Mouse (Mus musculus) gastrocnemius, postnatal 25 days (tissue): ENCODE data around the gene Krt87. TPM values are rescaled to one million over a fixed set of nuclear protein-coding genes. Genes with fewer than 3 reads are reported as not detected.

Experiments used
- DNase-seq: peaks from one replicate; pipeline ENCODE4 v3.0.0; 2022
- total RNA-seq, 2 experiments: library from RNA; stranded (reverse); gene quantifications; 1 replicate in 1 of 2; 2 replicates in 1 of 2; pipeline ENCODE4 v1.2.3; 2021

Gene Krt87
- total RNA-seq, 2 experiments from 2014 or later, result not detected

DNA sequence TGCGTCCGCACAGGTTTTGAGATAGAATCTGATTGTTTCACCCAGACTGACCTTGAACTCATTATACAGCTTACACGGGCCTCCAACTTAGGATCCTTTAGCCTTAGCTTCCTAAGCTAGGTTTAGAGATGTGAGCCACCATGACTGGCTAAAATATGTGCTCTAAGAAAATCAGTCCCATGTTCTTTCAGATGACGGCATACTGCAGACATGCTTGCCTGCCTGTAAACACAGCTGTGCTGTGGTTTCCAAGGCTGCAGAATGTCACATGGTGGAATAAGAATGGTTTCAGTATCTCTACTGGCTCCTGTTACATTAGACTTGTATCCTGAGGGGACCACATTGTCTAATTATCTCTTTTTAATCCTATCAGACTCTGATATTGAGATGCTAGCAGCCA lies 19.7 kb downstream of the Krt87 start:
- DNase-seq, result no peak

DNA sequence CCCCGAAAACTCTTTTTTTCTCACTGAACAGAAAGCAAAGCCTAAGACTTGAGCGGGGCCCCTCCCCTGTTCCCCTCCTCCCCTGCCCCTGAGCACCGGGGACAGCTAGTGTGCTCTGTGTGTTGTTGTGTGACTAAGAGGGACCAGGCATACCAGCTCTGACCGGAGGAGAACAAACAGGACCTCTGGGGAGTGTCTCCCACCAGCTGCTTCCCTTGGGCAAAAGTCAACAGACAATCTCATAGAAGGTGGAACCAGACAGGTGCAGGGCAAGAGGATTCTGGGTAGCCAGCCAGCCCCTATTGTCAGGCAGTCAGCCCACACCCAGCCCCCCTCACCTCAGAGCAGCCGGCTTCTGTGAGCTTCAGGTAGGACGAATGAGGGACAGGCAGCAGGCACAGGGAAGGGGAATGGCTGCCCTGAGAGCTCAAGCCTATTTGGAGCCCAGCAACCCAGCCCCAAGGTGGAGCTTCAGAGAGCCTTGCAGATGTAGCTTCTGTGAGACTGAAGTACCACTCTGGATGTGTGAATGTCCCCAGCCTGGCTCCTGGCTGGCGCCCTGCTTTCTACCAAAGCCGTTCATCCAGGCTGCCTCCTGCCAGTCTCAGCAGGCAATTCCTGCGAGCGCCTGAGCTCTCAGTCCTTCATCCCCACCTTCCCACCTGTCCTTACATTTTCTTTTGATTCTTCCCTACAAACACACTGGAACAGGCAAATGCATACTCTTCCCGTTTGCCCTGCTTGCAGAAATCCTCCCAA lies 23.6 kb downstream of the Krt87 start:
- no peak for DNase-seq

- DNase-seq, result peak; percentile 51
Observed at GRCm38 (mm10) chr15:101413916-101414635, 24.5 kb downstream of the Krt87 start.

DNA sequence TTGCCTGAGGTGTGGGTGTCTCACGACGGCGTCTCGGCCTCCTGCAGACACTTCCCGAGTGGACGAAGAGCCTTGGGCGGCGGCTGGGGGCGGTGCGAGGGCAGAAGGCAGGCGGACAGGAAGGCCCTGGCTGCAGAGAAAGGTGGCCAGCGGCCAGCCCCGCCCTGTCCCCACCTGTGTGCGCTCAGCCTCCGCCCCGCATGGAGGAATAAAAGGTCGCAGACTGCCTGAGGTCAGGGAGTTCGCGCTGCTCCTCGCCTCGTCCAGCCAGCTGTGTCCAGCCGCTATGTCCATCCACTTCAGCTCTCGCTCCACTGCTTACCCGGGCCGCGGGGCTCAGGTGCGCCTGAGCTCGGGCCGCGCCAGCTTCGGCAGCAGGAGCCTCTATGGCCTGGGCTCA lies 26.4 kb downstream of the Krt87 start:
- no peak for DNase-seq

DNA sequence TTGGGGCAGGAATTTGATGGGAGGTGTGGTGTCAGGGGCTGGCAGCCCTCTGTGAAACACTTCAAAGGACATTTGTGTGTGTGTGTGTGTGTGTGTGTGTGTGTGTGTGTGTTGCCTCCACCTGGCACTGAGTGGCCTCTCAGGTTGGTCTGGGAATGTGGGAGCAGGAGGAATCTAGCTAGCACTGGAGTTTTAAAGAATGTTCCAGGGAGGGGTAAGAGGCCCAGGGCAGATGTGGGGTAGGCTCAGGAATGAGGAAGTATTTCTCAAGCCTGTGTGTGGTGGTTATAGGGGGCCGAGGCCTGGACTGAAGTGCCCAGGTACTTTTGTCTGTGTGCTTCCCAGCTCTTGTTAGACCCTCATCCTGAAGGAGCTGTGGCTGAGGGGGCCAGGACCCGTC lies 27.8 kb downstream of the Krt87 start, which contains the start of gene Krt7:
Gene Krt7, plus strand, starts transcription at position 269 of the 400 bp plus-strand sequence.
- DNase-seq, result no peak

DNA sequence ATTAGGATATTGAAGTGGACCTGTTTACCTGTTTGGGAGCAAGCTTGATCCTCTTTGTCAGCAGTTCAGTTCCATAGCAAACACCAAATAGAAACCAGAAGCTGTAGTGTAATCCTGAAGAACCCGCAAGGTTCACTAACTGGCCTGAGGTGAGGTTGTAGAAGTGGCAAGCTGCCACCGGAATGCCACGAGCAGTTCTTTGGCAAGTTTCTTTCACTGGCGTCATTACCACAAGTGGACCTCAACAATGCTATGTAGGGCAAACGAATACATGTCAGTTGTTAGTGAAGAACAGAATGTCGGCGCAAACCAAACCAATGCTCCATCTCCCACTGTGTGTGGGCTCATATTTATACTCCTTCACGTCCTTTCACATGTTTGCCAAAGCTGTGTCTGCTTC lies 40.3 kb downstream of the Krt87 start:
- no peak for DNase-seq

GRCm38 (mm10) chr15:101397683-101398082 lies 40.9 kb downstream of the Krt87 start:
- no peak for DNase-seq

DNA sequence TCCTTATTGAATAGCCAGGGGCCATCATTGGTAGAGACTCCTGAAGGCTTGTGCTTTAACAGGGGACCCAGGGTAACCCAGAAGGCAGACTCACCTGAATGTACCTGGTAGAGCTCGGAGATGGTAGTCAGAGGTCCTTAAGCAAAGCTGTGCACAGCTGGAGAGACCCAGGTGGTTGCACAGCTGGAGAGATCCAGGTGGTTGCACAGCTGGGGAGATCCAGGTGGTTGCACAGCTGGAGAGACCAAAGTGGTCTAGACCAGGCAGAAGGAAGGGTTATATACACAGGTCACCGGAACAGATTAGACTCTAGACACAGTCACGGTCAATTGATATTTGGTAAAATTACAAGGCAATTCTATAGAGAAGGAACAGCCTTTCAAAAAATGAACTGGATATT lies 41.7 kb downstream of the Krt87 start:
- DNase-seq, result no peak

DNA sequence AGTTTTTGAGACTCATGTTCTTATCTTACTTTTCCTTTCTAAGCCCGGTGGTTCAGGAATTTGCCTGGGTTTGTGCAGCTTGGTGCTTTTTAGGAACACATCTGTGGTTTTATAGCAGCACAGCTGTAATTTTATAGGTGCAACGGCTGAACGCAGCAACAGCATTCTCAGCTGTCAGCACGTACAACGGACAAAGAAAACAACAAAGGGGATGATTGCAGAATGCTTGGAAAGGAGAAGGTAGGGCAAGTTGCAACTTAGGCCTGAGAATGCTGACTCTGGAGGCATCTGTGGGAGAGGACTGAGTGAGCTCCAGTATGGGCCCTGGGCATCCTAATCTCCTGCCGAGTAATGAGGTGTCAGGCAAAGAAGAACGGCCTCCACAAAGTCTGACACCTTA lies 42.1 kb downstream of the Krt87 start:
- DNase-seq, result no peak

DNA sequence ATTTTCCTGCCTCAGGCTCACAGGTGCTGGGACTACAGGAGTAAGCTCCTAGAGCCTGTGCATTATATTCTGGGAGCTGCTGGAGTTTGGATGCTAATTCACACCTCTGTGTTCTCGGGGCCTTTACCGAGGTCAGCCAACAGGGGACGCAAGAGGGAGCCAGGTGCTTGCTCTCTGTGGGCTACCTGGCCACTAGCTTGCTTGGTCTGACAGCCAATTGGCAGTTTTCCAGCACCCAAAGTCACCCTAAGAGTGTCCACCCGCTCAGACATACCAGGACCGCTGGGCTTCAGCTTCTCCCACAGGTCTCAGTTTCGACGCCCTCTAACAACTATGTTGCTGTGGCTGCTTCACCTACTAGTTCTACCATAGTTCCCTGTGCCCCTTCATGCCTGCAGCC lies 43.7 kb downstream of the Krt87 start:
- DNase-seq, result no peak

- no peak for DNase-seq
Observed at GRCm38 (mm10) chr15:101392251-101392650, 46.4 kb downstream of the Krt87 start.

GRCm38 (mm10) chr15:101390203-101390602 lies 48.4 kb downstream of the Krt87 start:
- no peak for DNase-seq

- DNase-seq, result no peak
Observed at GRCm38 (mm10) chr15:101388034-101388541, 50.5 kb downstream of the Krt87 start.

- no peak for DNase-seq
Observed at GRCm38 (mm10) chr15:101387176-101387575, 51.4 kb downstream of the Krt87 start.

GRCm38 (mm10) chr15:101385064-101385463 lies 53.5 kb downstream of the Krt87 start:
- peak; percentile 68 for DNase-seq

- no peak for DNase-seq
Observed at GRCm38 (mm10) chr15:101384610-101385009, 54.0 kb downstream of the Krt87 start.

GRCm38 (mm10) chr15:101382811-101383210 lies 55.8 kb downstream of the Krt87 start:
- peak; percentile 70 for DNase-seq

DNA sequence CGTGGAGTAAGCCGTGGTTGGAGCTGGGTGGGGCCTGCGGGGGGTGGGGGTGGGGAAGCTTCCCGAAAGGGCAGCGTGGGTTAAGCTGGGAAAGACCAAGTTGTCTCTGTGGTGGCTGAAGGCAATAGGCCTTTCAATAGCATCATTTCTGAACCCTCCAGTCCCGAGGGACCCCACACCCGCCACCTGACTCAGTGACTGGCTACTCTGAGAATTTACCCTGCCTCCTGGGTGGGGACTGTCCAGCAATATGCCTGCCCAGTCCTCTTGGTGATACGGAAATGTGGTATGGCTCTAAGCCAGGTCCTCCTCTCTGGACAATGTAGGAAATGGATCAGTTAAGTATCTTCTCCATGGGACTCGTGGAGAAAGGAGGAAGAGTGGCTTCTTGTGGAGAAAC lies 56.8 kb downstream of the Krt87 start:
- DNase-seq, result peak; percentile 44

Other genes starting within 250 kb of the Krt87 start
- gene Grasp, start 214.6 kb downstream of the Krt87 start, total RNA-seq, result 1 to 10 TPM; 4.3 to 5.7 TPM
- gene Nr4a1, start 184.5 kb downstream of the Krt87 start, total RNA-seq, result 10 to 100 TPM; 52.2 to 90.7 TPM
- gene Atg101, start 154.5 kb downstream of the Krt87 start, total RNA-seq, result 10 to 100 TPM; 22.3 to 31.3 TPM
- gene 6030408B16Rik, start 145.6 kb downstream of the Krt87 start, total RNA-seq, result under 1 TPM; 0.31 to 0.32 TPM
- gene Krt80, start 68.6 kb downstream of the Krt87 start, total RNA-seq, result 1 to 10 TPM; 1.6 to 1.9 TPM
- gene Krt7, start 27.8 kb downstream of the Krt87 start, total RNA-seq, result not detected
- gene Krt88, start 8.9 kb upstream of the Krt87 start, total RNA-seq, result not detected
- not detected for gene Krt81, start 24.9 kb upstream of the Krt87 start, total RNA-seq
- not detected for gene Krt86, start 34.7 kb upstream of the Krt87 start, total RNA-seq
- not detected for gene Krt83, start 52.7 kb upstream of the Krt87 start, total RNA-seq
- not detected for gene Gm49425, start 78.5 kb upstream of the Krt87 start, total RNA-seq
- gene Krt84, start 94.0 kb upstream of the Krt87 start, total RNA-seq, result not detected
- not detected for gene Krt82, start 111.9 kb upstream of the Krt87 start, total RNA-seq
- gene Krt90, start 124.1 kb upstream of the Krt87 start, total RNA-seq, result not detected
- gene Krt75, start 135.1 kb upstream of the Krt87 start, total RNA-seq, result not detected
- not detected for gene Gm5414, start 189.4 kb upstream of the Krt87 start, total RNA-seq
- not detected for gene Gm5478, start 208.6 kb upstream of the Krt87 start, total RNA-seq
- gene Krt6b, start 241.5 kb upstream of the Krt87 start, total RNA-seq, result not detected